Mouse (Mus musculus): ENCODE data around the gene Slfn9. TPM values are rescaled to one million over a fixed set of nuclear protein-coding genes. Genes with fewer than 3 reads are reported as not detected.
"Not testable (repeated sequence)": the region's sequence is repeated elsewhere in the genome, so short reads cannot be mapped to it uniquely, and the experiment has no call there.

Slfn9 gene
- polyA plus RNA-seq (2011; ENCODE audit: insufficient read length, low read depth, missing spikeins) = 23.9 and 28.7 TPM in 2 replicates

DNA sequence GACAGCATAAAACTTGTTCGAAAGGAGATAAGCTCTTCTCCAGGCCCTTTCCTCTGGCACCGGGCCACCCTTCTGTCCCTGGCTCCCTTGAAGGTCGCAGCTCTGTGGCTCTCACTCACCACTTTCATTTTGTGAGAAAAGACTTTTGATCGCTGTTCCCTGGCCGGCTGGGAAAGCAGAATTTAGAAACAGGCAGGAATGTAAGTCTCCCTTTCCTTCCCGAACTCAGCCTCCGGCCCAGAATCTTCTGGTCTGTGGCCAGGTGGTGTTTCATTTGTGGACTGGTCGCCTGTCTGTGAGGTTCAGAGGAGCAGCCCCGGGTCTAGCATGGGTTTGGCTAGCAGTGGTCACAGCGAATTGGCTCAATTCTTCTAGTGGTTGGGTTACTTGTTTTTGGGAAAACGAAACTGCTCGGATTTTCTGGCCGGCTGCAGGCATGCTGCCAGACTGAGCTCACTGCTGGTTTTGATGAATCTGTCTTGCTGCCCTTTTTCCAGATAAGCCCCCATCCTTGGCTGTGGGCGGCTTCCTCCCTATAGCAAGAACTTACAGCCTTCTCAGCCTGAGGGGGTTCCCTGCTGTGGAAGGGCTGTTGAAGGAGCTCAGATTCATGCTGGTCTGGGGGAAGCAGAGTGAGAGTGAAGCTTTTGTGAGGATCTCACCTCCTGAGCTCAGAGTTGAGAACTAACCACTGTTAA lies at the start of gene Slfn9:
Slfn9 (minus strand) TSS at position 362 of the 698 bp plus-strand sequence.
- TF ChIP-seq POLR2A (IDR thresholded peaks at IDR 0.05; ENCODE audit: low read depth, low read length) (no peak), CTCF (IDR thresholded peaks at IDR 0.05; ENCODE audit: borderline replicate concordance, insufficient read depth, low read length) (no peak)
- H3K4me3 ChIP-seq (ENCODE audit: insufficient read depth, low read length) = peak within 1 kb of the TSS; percentile 73
- H3K4me1 ChIP-seq (ENCODE audit: control insufficient read depth, insufficient read depth, low read length) = peaks cover 10% of the 10 kb centered on the region; the same call in 1 of the 2 replicates
- H3K27ac ChIP-seq (ENCODE audit: insufficient read depth, low read length) = peak within 1 kb of the TSS; percentile 59

DNA sequence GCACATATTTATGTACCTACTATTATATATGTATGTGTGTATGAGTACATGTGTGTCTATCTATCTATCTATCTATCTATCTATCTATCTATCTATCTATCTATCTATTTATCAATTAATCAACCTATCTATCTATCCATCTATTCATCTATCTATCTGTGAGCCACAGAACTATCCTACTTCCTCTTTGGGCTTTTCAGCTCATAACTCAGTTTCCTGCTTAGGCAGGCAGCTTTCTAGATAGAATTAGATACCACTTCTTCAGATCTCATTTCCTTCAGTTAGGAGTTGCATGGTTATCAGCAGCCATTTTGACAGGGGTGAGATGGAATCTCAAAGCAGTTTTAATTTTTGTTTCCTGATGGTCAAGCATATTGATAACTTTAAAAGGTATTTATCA lies 49.4 kb upstream of the Slfn9 start:
- no peak overlapping the region for H3K4me3 ChIP-seq (ENCODE audit: insufficient read depth, low read length)
- no peaks in the 10 kb centered on the region; the same call in 1 of the 2 replicates for H3K4me1 ChIP-seq (ENCODE audit: control insufficient read depth, insufficient read depth, low read length)
- no peak for TF ChIP-seq POLR2A (IDR thresholded peaks at IDR 0.05; ENCODE audit: low read depth, low read length)
- no peak overlapping the region for H3K27ac ChIP-seq (ENCODE audit: insufficient read depth, low read length)

DNA sequence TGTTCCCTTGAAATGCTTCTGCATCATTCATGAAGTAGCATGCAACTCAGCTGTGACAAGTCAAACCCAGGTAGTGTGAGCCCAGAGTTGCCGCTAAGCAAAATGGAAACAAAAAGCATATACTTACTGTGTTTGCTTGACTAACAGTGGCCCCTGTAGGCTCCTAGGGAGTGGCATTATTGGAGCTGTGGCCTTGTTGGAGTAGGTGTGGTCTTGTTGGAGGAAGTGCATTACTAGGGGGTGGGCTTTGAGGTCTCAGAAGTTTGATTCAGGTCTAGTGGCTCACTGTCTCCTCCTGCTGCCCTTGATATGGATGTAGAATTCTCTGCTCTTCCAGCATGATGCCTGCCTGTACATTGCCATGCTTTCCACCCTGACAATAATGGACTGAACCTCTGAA lies 48.7 kb upstream of the Slfn9 start:
- Histone ChIP-seq H3K27ac (ENCODE audit: insufficient read depth, low read length) (0 out of 2 replicates have a peak overlapping the region, but pooled peaks have one; percentile 11), H3K4me1 (ENCODE audit: control insufficient read depth, insufficient read depth, low read length) (no peaks in the 10 kb centered on the region; the same call in 1 of the 2 replicates), H3K4me3 (ENCODE audit: insufficient read depth, low read length) (no peak overlapping the region)
- TF ChIP-seq POLR2A (IDR thresholded peaks at IDR 0.05; ENCODE audit: low read depth, low read length) (peak; percentile 28; the same call in 1 of the 2 replicates), CTCF (IDR thresholded peaks at IDR 0.05; ENCODE audit: borderline replicate concordance, insufficient read depth, low read length) (no peak)

DNA sequence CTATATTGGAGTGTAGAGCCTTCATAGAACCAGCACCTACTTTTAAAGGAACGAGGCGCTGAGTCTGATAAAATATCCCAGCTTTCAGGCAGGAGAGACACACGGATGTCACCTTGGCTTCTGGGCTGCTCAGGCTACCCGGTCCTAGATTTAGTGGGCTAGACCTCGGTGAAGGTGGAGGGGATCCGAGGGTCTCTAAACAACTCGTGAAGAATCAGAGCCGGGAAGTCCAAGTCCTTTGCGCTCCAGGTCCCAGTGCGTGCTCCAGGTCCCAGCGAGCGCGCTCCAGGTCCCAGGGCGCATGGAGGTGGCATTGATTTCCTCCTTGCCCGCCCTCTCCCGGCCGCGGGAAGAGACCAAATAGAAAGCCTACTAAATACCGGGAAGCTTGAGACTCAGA lies 48.2 kb upstream of the Slfn9 start:
- no peaks in the 10 kb centered on the region; the same call in 1 of the 2 replicates for H3K4me1 ChIP-seq (ENCODE audit: control insufficient read depth, insufficient read depth, low read length)
- H3K27ac ChIP-seq (ENCODE audit: insufficient read depth, low read length) = peak overlapping the region; percentile 11; the same call in 1 of the 2 replicates
- peak overlapping the region; percentile 6; the same call in 1 of the 2 replicates for H3K4me3 ChIP-seq (ENCODE audit: insufficient read depth, low read length)
- TF ChIP-seq CTCF (IDR thresholded peaks at IDR 0.05; ENCODE audit: borderline replicate concordance, insufficient read depth, low read length) (no peak), POLR2A (IDR thresholded peaks at IDR 0.05; ENCODE audit: low read depth, low read length) (no peak)

DNA sequence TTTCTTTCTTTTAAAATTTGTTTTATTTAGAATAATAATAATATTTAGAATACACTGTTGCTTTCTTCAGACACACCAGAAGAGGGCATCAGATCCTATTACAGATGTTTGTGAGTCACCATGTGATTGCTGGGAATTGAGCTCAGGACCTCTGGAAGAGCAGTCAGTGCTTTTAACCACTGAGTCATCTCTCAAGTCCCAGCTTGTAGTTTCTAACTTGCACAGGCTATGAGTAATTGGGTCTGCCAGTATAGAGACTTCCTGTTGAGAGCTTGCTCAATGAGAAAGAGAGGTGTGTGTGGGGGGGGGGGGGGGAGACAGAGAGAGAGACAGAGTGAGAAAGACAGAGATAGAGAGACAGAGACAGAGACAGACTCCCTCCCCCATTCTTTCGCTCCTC lies 47.5 kb upstream of the Slfn9 start:
- H3K4me3 ChIP-seq (ENCODE audit: insufficient read depth, low read length) = no peak overlapping the region
- no peak overlapping the region for H3K27ac ChIP-seq (ENCODE audit: insufficient read depth, low read length)
- TF ChIP-seq POLR2A (IDR thresholded peaks at IDR 0.05; ENCODE audit: low read depth, low read length) (no peak), CTCF (IDR thresholded peaks at IDR 0.05; ENCODE audit: borderline replicate concordance, insufficient read depth, low read length) (no peak)
- no peaks in the 10 kb centered on the region; the same call in 1 of the 2 replicates for H3K4me1 ChIP-seq (ENCODE audit: control insufficient read depth, insufficient read depth, low read length)

DNA sequence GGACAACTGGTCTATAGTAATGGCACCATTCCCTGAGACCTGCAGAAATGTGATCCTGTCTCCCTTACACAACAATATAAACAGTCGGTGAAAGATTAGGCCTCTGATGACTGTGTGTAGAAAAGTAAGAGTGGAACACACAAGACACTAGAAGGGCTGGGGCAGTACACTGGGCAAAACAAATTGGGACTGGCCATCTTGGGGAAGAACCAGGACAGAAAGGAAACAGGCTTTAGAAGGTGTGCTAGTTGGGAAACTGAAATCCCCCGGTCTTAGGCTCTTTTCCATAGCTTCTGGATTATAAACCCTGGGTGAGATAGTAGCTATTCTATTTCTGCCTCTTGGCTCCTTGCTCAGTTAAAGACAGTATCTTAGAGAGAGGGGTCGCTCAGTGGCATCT lies 47.1 kb upstream of the Slfn9 start:
- H3K4me1 ChIP-seq (ENCODE audit: control insufficient read depth, insufficient read depth, low read length); H3K27ac ChIP-seq (ENCODE audit: insufficient read depth, low read length); H3K4me3 ChIP-seq (ENCODE audit: insufficient read depth, low read length): not testable (repeated sequence)

DNA sequence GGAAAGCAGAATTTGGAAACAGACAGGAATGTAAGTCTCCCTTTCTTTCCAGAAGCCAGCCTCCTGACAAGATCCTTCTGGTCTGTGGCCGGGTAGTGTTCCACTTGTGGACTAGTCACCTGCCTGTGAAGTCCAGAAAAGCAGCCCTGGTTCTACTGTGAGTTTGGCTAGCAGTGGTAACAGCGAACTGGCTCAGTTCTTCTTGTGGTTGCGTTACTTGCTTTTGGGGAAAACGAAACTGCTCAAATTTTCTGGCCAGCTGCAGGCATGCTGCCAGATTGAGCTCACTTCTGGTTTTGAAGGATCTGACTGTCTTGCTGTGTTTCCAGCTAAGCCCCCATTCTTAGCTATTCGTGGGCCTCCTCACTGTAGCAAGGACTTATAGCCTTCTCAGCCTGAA lies 29.0 kb upstream of the Slfn9 start, which contains the start of gene Slfn8:
Slfn8 (minus strand) TSS at position 190 of the 400 bp plus-strand sequence.
- no peak for TF ChIP-seq POLR2A (IDR thresholded peaks at IDR 0.05; ENCODE audit: low read depth, low read length)
- no peak for TF ChIP-seq CTCF (IDR thresholded peaks at IDR 0.05; ENCODE audit: borderline replicate concordance, insufficient read depth, low read length)
- no peaks in the 10 kb centered on the region for H3K4me1 ChIP-seq (ENCODE audit: control insufficient read depth, insufficient read depth, low read length)
- H3K4me3 ChIP-seq (ENCODE audit: insufficient read depth, low read length) = no peak within 1 kb of the TSS
- H3K27ac ChIP-seq (ENCODE audit: insufficient read depth, low read length) = no peak within 1 kb of the TSS

DNA sequence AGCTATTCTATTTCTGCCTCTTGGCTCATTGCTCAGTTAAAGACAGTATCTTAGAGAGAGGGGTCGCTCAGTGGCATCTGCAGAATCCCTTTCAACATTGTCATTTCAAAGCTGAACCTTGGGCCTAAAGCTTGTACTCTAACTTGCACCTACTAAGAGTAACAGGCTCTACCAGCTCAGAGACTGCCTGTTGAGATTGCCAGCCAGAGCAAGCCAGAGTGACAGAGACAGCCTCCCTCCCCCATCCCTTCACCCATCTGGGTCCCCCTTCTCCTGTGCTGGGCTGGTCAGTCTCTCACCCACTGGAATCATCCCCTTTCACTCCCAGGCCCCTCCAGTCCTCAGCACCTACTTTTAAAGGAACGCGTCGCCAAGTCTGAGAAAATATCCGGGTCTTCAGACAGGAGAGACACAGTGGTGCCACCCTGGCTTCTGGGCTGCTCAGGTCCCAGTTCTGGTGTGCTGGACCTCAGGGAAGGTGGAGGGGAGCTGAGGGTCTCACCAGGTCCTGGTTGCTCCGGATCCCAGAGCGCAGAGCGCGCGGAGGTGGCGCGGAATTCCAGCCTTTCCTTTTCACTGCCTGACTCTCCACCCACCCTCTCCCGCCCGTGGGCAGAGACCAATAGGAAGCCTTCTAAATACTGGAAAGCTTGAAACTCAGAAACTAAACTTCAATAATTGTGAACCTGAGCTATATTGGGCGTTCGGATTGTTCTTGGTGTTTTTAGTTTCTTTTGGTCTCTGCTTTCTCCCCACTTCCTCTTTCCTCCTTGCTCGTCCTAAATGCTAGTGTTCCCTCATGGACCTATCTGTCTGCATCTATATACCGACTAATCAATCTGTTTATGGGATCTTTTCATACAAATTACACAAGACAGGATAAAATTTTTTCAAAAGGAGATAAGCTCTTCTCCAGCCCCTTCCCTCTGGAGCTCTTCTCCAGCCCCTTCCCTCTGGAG lies 28.2 kb upstream of the Slfn9 start:
- H3K27ac ChIP-seq (ENCODE audit: insufficient read depth, low read length); H3K4me3 ChIP-seq (ENCODE audit: insufficient read depth, low read length); H3K4me1 ChIP-seq (ENCODE audit: control insufficient read depth, insufficient read depth, low read length): not testable (repeated sequence)

DNA sequence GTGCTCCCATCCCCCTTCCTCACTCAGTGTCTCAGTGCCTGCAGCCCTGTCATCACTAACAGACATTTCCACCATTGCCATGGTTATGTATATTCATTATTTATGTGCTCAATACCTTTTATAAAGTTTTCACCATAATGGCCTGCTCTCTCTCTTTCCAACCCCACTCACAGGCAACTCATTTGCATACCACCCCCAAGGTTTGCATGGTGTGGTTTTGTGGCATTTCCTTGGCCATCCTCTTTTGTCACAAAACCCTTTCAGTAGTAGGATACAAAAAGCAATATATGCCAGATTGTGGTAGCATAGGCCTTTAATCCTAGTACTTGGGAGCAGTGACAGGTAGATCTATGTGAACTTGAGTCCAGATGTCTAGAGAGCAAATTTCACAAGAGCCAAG lies 24.5 kb upstream of the Slfn9 start:
- TF ChIP-seq CTCF (IDR thresholded peaks at IDR 0.05; ENCODE audit: borderline replicate concordance, insufficient read depth, low read length) (no peak), POLR2A (IDR thresholded peaks at IDR 0.05; ENCODE audit: low read depth, low read length) (no peak)
- no peak overlapping the region for H3K4me3 ChIP-seq (ENCODE audit: insufficient read depth, low read length)

DNA sequence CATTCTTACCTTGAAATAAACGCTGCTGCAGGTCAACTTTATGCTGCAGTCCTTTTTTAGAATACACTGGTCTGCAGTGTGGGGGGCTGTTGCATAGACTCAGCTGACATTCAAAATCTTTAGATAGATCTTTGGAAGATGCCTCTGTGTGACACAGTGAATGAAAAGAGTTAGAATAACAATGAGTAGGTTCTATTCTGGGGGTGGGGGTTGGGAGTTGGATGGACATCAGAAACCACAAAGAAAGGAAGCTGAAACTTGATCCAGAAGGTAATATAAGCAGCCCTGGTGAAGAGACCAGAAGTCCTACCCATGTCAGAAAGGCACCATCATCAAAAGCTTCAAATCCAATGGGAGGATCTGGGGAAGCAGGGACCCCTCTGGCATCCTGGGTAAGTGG lies 21.7 kb upstream of the Slfn9 start:
- peaks cover 3% of the 10 kb centered on the region; the same call in 1 of the 2 replicates for H3K4me1 ChIP-seq (ENCODE audit: control insufficient read depth, insufficient read depth, low read length)
- H3K27ac ChIP-seq (ENCODE audit: insufficient read depth, low read length) = no peak overlapping the region
- TF ChIP-seq CTCF (IDR thresholded peaks at IDR 0.05; ENCODE audit: borderline replicate concordance, insufficient read depth, low read length) = no peak
- no peak for TF ChIP-seq POLR2A (IDR thresholded peaks at IDR 0.05; ENCODE audit: low read depth, low read length)
- no peak overlapping the region for H3K4me3 ChIP-seq (ENCODE audit: insufficient read depth, low read length)

More for the DNA sequence above, 24.5 kb upstream of the Slfn9 start:
- Histone ChIP-seq H3K4me1 (ENCODE audit: control insufficient read depth, insufficient read depth, low read length) (peaks cover 3% of the 10 kb centered on the region; the same call in 1 of the 2 replicates), H3K27ac (ENCODE audit: insufficient read depth, low read length) (no peak overlapping the region)

Measured in embryonic fibroblast, embryonic 13.5 days (primary cell).